Mouse (Mus musculus) heart, embryonic 13.5 days (tissue): ENCODE data around the gene Cd63. TPM values are rescaled to one million over a fixed set of nuclear protein-coding genes. Genes with fewer than 3 reads are reported as not detected.
A peak's percentile ranks its signal among the peaks of the same experiment; 100 is the strongest.

Source experiments
- ATAC-seq: fragments of 200-750 bp; cut with Nextera tagmentation; 2 replicates; pipeline ENCODE4 v1.8.0; 2017; ENCODE audit warnings: moderate TSS enrichment; ENCODE audit not compliant: insufficient number of reproducible peaks, low FRiP score, low TSS enrichment; ENCODE audit errors: extremely low read depth
- H3K27ac ChIP-seq: fragments of 300-500 bp; sonication (generic); replicated peaks from 2 replicates; pipeline ENCODE4 v1.5.1; 2015; ENCODE audit warnings: moderate library complexity, mild to moderate bottlenecking, inconsistent platforms
- H3K27me3 ChIP-seq: fragments of 300-500 bp; sonication (generic); replicated peaks from 2 replicates; pipeline ENCODE4 v1.6.1; 2015; ENCODE audit warnings: mild to moderate bottlenecking, inconsistent platforms
- H3K36me3 ChIP-seq: fragments of 300-500 bp; sonication (generic); 2 replicates; pipeline ENCODE4 v1.6.1; 2015; ENCODE audit warnings: mild to moderate bottlenecking, inconsistent platforms
- H3K4me1 ChIP-seq: fragments of 300-500 bp; sonication (generic); 2 replicates; pipeline ENCODE4 v1.6.1; 2015; ENCODE audit warnings: inconsistent platforms
- H3K4me2 ChIP-seq: fragments of 300-500 bp; sonication (generic); 2 replicates; pipeline ENCODE4 v1.6.1; 2015; ENCODE audit warnings: inconsistent platforms, mild to moderate bottlenecking, moderate library complexity
- H3K4me3 ChIP-seq: fragments of 300-500 bp; sonication (generic); 2 replicates; pipeline ENCODE4 v1.5.1; 2015; ENCODE audit warnings: moderate library complexity, mild to moderate bottlenecking, inconsistent platforms
- H3K9ac ChIP-seq: fragments of 300-500 bp; sonication (generic); 2 replicates; pipeline ENCODE4 v1.6.1; 2015; ENCODE audit warnings: inconsistent platforms, mild to moderate bottlenecking, moderate library complexity
- H3K9me3 ChIP-seq: fragments of 300-500 bp; sonication (generic); 2 replicates; pipeline ENCODE4 v1.6.1; 2016; ENCODE audit warnings: inconsistent platforms
- WGBS: fragments of 180-500 bp; shearing (Covaris S2); methylation state at CpG from one replicate; pipeline ENCODE4 v1.1.7; 2015; ENCODE audit warnings: mixed read lengths; 5-methylcytosine and 5-hydroxymethylcytosine counted together
- polyA plus RNA-seq: library from polyadenylated mRNA; unstranded; fragments of >200 nt; fragmentation: Nextera tagmentation; extraction: Ambion mirVana; gene quantifications from 2 replicates; pipeline ENCODE4 v1.2.1, GENCODE M21; 2015

The Cd63 gene
- polyA plus RNA-seq, 1 experiment from 2014 or later = 370 TPM

DNA sequence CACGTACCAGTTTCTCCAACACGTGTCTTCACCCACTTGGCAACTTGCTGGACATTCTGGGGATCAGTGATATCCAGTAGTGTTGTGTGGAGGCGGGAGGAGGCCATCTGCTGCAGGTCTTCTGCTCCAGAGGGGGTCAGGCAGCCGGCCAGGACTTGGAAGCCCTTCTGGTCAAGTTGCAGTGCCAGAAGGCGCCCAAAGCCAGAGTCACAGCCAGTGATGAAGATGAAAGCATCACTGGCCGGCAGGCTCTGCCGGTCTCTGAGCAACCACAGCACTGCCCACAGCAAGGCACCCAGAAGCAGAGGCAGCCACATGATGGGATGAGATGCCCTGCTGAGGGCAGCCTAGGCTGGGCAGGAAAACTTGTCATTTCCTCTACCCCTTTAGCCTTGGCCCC is 17.5 kb downstream of the Cd63 start:
- Histone ChIP-seq H3K9me3 (no peaks in the 10 kb centered on the region), H3K9ac (no peak overlapping the region), H3K4me3 (no peak overlapping the region), H3K27ac (0 out of 2 replicates have a peak overlapping the region, but pooled peaks have one; percentile 29), H3K36me3 (peaks cover 57% of the 10 kb centered on the region), H3K27me3 (no peaks in the 10 kb centered on the region), H3K4me1 (peaks cover 45% of the 10 kb centered on the region), H3K4me2 (no peak overlapping the region)
- whole genome bisulfite sequencing = 72% methylated on average over 7 of the region's 7 CpGs
- no peak for ATAC-seq

DNA sequence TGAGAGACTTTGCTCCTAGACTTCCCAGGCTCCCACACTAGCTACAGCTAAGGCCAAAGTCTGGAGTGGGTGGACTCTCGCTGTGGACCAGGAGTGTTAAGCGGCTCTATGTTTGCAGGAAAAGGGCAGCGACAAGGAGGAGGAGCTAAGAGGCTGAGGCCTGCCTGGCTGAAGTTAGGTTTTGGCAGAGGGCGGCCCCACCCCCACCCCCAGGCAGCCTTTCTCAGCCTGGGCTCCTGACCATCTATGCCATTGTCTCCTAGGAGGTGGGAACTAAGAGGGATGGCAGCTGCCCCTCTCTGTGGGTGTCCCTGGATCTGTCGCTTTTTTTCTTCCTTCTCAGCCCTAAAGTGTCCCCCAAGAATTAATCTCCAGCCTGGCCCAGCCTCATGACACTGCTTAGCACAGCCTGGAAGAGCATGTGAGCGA is 18.4 kb downstream of the Cd63 start:
- no peak for ATAC-seq
- no peak overlapping the region for H3K4me3 ChIP-seq
- H3K9me3 ChIP-seq = no peaks in the 10 kb centered on the region
- 26% methylated on average over 6 of the region's 6 CpGs for WGBS
- H3K9ac ChIP-seq = peak overlapping the region; percentile 16; the same call in 1 of the 2 replicates
- peaks cover 47% of the 10 kb centered on the region for H3K4me1 ChIP-seq
- H3K4me2 ChIP-seq = no peak overlapping the region
- peaks cover 48% of the 10 kb centered on the region for H3K36me3 ChIP-seq
- no peaks in the 10 kb centered on the region for H3K27me3 ChIP-seq
- peak overlapping the region; percentile 29 for H3K27ac ChIP-seq

GRCm38 (mm10) chr10:128919966-128920365 is 19.2 kb downstream of the Cd63 start:
- Histone ChIP-seq H3K4me2 (no peak overlapping the region), H3K27ac (peak overlapping the region; percentile 44), H3K4me3 (no peak overlapping the region), H3K9ac (peak overlapping the region; percentile 16), H3K9me3 (no peaks in the 10 kb centered on the region), H3K27me3 (no peaks in the 10 kb centered on the region), H3K36me3 (peaks cover 41% of the 10 kb centered on the region), H3K4me1 (peaks cover 49% of the 10 kb centered on the region)
- WGBS = 74% methylated on average over 7 of the region's 7 CpGs
- no peak for ATAC-seq

- 49% methylated on average over 3 of the region's 3 CpGs for WGBS
- peaks cover 49% of the 10 kb centered on the region for H3K4me1 ChIP-seq
- H3K4me2 ChIP-seq = no peak overlapping the region
- no peak overlapping the region for H3K4me3 ChIP-seq
- no peaks in the 10 kb centered on the region for H3K27me3 ChIP-seq
- peak overlapping the region; percentile 3; the same call in 1 of the 2 replicates for H3K9ac ChIP-seq
- no peak for ATAC-seq
- H3K9me3 ChIP-seq = no peaks in the 10 kb centered on the region
- peaks cover 34% of the 10 kb centered on the region for H3K36me3 ChIP-seq
- peak overlapping the region; percentile 44 for H3K27ac ChIP-seq
Measured at GRCm38 (mm10) chr10:128920736-128921161, 20.0 kb downstream of the Cd63 start.

GRCm38 (mm10) chr10:128921251-128921650 is 20.5 kb downstream of the Cd63 start:
- H3K4me2 ChIP-seq = peak overlapping the region; percentile 70; the same call in 1 of the 2 replicates
- H3K27me3 ChIP-seq = no peaks in the 10 kb centered on the region
- H3K9ac ChIP-seq = peak overlapping the region; percentile 3; the same call in 1 of the 2 replicates
- peak overlapping the region; percentile 44 for H3K27ac ChIP-seq
- no peak overlapping the region for H3K4me3 ChIP-seq
- ATAC-seq = no peak
- no peaks in the 10 kb centered on the region for H3K9me3 ChIP-seq
- 64% methylated on average over 1 of the region's 1 CpGs for WGBS
- peaks cover 49% of the 10 kb centered on the region for H3K4me1 ChIP-seq
- H3K36me3 ChIP-seq = peaks cover 31% of the 10 kb centered on the region

DNA sequence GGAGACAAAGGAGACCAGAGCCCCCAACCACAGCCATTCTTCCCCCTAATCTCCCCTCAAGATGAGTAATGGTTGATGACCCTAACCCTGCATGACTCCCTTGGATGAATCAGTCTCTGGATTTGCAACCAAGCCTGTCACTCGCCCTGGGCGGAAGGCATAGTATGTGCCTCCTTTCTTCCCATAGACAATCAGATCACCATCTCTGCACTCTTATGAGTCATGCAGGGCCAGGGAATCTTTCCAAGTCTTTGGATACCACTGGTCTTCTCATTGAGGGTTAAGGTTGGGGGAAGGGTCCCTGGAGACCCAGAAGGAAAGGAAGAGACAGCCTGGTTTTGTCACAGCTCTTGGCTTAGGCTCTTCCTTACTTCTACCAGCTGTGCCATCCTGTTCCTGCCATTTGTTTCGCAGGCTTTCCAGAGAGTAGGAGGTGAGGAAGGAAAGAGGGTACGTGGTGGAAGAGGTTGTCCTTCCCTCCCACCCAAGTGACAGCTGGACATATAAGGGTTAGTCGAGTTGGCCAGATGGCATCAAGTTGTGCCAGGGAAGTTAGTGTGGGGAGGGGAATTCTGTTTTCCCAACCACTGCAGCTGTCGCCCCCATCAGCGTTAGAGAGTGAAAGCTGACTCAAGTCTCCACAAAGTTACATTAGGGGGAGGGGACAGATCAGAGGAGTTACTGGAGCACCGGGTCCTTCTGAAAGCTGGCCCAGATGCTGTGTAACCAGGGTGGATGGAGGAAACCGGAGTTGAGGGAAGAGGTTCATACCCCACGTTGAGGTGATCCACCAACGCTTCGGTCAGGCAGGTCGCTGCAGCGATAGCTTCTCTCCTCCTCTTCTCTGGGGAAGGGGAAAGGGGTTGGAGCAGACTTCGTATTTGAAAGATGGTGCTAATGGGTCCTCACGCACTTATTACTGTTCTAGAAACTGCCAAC is 21.4 kb downstream of the Cd63 start:
- peak overlapping the region; percentile 95 for H3K27ac ChIP-seq
- ATAC-seq = no peak
- WGBS = 71% methylated on average over 16 of the region's 16 CpGs

DNA sequence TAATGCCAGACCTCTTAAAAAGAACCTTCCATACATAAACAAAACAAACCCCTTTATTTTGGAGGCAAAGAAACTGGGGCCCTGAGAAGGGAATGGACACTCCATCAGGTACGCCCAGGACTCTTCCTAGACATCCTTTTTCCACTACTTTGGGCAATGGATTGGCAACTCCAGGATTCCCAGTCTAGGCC is 21.9 kb downstream of the Cd63 start, which contains the start of gene Rdh5:
TSS of gene Rdh5 (minus strand) at position 67 of the 191 bp plus-strand sequence.
- 19% methylated on average over 1 of the region's 1 CpGs for WGBS
- Histone ChIP-seq H3K4me1 (peaks cover 49% of the 10 kb centered on the region), H3K4me2 (peak within 1 kb of the TSS; percentile 70), H3K27ac (peak within 1 kb of the TSS; percentile 95), H3K27me3 (peaks cover 2% of the 10 kb centered on the region; the same call in 1 of the 2 replicates), H3K4me3 (peak within 1 kb of the TSS; percentile 91), H3K9me3 (no peaks in the 10 kb centered on the region), H3K36me3 (peaks cover 16% of the 10 kb centered on the region), H3K9ac (peak within 1 kb of the TSS; percentile 91)
- ATAC-seq = no peak

More for the DNA sequence above, 21.4 kb downstream of the Cd63 start:
- H3K27me3 ChIP-seq = no peaks in the 10 kb centered on the region
- H3K4me2 ChIP-seq = peak overlapping the region; percentile 70
- H3K9ac ChIP-seq = peak overlapping the region; percentile 91
- no peaks in the 10 kb centered on the region for H3K9me3 ChIP-seq
- H3K36me3 ChIP-seq = peaks cover 22% of the 10 kb centered on the region
- peak overlapping the region; percentile 91 for H3K4me3 ChIP-seq
- H3K4me1 ChIP-seq = peaks cover 49% of the 10 kb centered on the region

GRCm38 (mm10) chr10:128923013-128923691 is 22.4 kb downstream of the Cd63 start:
- H3K27ac ChIP-seq = peak overlapping the region; percentile 95
- peaks cover 7% of the 10 kb centered on the region; the same call in 1 of the 2 replicates for H3K27me3 ChIP-seq
- H3K4me3 ChIP-seq = peak overlapping the region; percentile 91
- peak overlapping the region; percentile 70 for H3K4me2 ChIP-seq
- peaks cover 12% of the 10 kb centered on the region for H3K36me3 ChIP-seq
- H3K4me1 ChIP-seq = peaks cover 52% of the 10 kb centered on the region
- peak overlapping the region; percentile 91 for H3K9ac ChIP-seq
- peak; percentile 93 for ATAC-seq
- H3K9me3 ChIP-seq = no peaks in the 10 kb centered on the region
- WGBS = under 1% methylated on average over 42 of the region's 42 CpGs

DNA sequence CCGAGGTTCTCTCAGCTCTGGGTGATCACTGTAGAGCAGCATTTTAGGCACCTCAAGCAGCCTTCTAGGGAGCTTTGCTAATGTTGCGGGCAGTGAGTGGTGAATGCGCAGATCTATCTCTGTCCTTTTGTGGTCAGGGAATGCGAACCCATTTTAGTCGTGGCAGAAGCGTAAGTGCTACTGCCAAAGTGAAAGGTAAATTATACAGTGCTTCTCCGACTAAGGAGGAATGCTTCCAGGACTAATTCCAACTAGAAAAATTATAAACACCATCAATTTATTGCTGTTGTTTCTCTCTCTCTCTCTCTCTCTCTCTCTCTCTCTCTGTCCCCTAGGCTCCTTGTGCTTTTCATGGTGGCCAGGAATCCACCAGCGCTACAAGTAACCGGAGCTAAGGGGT is 23.1 kb downstream of the Cd63 start, which contains the start of gene Bloc1s1:
TSS of gene Bloc1s1 (minus strand) at position 101 of the 400 bp plus-strand sequence.
- H3K36me3 ChIP-seq = peaks cover 8% of the 10 kb centered on the region; the same call in 1 of the 2 replicates
- peak within 1 kb of the TSS; percentile 91 for H3K4me3 ChIP-seq
- no peak for ATAC-seq
- peak within 1 kb of the TSS; percentile 70 for H3K4me2 ChIP-seq
- no peaks in the 10 kb centered on the region for H3K9me3 ChIP-seq
- H3K27me3 ChIP-seq = peaks cover 7% of the 10 kb centered on the region; the same call in 1 of the 2 replicates
- H3K9ac ChIP-seq = peak within 1 kb of the TSS; percentile 91
- H3K4me1 ChIP-seq = peaks cover 53% of the 10 kb centered on the region
- WGBS = 63% methylated on average over 9 of the region's 9 CpGs
- H3K27ac ChIP-seq = peak within 1 kb of the TSS; percentile 95

- H3K4me3 ChIP-seq = no peak overlapping the region
- no peak overlapping the region for H3K9ac ChIP-seq
- H3K27ac ChIP-seq = no peak overlapping the region
- H3K9me3 ChIP-seq = no peaks in the 10 kb centered on the region
- peaks cover 37% of the 10 kb centered on the region for H3K27me3 ChIP-seq
- peaks cover 51% of the 10 kb centered on the region for H3K4me1 ChIP-seq
- H3K36me3 ChIP-seq = no peaks in the 10 kb centered on the region
- no peak for ATAC-seq
- 31% methylated on average over 4 of the region's 4 CpGs for WGBS
- no peak overlapping the region for H3K4me2 ChIP-seq
Measured at GRCm38 (mm10) chr10:128928356-128928755, 27.6 kb downstream of the Cd63 start.

- no peak overlapping the region for H3K4me2 ChIP-seq
- H3K4me3 ChIP-seq = no peak overlapping the region
- H3K36me3 ChIP-seq = no peaks in the 10 kb centered on the region
- WGBS = 51% methylated on average over 7 of the region's 7 CpGs
- no peak for ATAC-seq
- H3K27me3 ChIP-seq = peaks cover 52% of the 10 kb centered on the region
- no peaks in the 10 kb centered on the region for H3K9me3 ChIP-seq
- H3K4me1 ChIP-seq = peaks cover 56% of the 10 kb centered on the region
- H3K9ac ChIP-seq = no peak overlapping the region
- H3K27ac ChIP-seq = no peak overlapping the region
Measured at GRCm38 (mm10) chr10:128929638-128930378, 29.0 kb downstream of the Cd63 start.
